Mouse (Mus musculus) urinary bladder, postnatal 10 days (tissue): ENCODE measurements around the gene Thy1.

Source experiments
- DNase-seq: peaks from one replicate; pipeline ENCODE4 v3.0.0; 2022; ENCODE audit warnings: low spot score

Gene Thy1

GRCm38 (mm10) chr9:44042836-44043707 is at the start of gene Thy1:
Gene Thy1, plus strand, starts transcription at chr9:44043384.
- no peak for DNase-seq

DNA sequence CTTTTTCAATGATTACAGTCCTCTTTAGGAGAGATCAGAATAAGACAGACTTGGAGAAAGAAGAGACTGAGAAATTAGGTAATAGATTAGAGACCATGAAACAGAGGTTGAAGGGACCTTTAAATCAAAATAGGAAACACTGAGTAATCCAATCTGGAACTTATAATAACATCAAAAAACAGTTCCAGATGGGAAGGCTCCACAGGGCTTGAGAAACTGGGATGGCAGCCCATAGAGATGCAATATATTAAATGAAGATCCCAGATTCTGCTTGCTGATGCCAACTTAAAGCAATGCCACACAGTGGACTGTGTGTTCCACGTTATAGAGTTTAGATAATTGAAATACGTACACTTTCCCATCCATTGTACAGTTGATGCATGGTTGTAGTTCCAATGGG is 45.5 kb upstream of the Thy1 start:
- no peak for DNase-seq

DNA sequence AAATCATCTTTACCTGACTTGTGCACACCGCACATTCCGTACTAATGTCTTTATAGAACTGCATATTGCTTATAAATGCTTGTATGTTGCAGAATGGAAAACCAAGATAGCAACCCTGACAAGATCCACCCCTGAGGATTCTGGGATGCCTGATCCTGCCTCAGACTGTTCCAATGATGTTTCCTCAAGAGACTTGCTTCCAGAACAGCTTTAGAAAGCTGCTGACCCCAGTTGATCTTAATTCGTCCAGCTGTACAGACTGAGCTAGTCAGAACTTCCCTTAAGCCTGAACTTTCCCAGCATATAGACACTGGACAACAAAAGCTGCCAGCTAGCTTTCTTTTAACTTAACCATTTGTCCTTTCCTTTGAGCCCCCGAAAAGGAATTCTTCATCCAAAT is 44.3 kb upstream of the Thy1 start:
- DNase-seq, result no peak

DNA sequence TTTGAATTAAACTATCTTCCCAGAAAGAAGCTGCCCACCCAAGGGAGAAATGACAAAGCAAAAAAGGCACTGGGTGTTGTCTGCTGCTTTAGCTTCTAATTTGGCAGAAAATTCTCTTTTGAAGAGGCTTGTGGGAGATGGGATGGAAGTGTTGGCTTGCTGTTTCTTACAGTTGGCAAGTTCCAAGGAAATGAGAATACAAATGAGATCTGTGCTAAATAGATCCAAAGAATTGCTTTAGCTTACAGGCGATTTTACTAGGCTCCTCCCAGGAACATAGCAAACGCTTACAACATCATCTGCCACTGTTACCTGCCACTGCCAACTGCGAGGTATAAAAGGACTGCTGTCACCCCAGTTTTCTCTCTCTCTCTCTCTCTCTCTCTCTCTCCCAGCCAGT is 38.8 kb upstream of the Thy1 start:
- DNase-seq, result no peak

GRCm38 (mm10) chr9:44005305-44005704 is 37.9 kb upstream of the Thy1 start:
- no peak for DNase-seq

DNA sequence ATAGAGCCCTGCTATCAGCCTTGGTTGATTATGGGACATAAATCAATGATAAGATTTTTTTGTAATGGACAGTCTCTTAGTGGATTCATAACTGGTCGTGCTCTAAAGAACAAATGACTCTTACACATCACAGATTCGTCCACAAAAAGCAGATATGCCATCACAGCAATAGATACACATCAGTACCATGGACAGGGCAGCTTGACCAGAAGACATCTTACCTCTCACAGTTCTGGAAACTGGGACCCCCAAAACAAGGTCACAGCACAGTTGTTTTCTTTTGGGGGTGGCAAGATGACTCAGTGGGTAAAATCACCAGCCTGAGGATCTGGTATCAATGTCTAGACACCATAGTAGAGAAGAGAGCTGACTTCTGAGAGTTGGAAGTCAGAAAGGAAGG is 35.9 kb upstream of the Thy1 start:
- DNase-seq, result no peak

- no peak for DNase-seq
These were observed 35.2 kb upstream of the Thy1 start for GRCm38 (mm10) chr9:44007991-44008390.

GRCm38 (mm10) chr9:44010900-44011299 is 32.3 kb upstream of the Thy1 start:
- DNase-seq, result no peak

- no peak for DNase-seq
These were observed 31.5 kb upstream of the Thy1 start for GRCm38 (mm10) chr9:44011668-44012067.

DNA sequence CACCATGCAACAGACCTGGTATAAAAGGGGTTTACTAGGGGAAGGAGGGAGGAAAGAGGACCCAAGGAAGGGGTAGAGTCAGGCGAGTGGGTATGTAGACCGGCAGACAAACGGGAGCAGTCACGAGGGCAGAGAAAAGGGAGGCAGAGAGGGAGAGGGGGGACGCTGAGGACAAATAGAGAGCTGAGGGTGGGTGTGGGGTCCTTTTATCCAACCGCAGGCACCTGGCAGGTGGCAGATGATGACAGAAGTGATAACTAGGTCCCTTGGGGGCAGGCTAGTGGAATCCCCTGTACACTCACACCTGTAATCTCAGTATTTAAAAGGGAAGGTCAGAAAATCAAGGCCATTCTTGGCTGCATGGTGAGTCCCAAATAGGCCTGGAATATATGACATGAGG is 31.0 kb upstream of the Thy1 start:
- no peak for DNase-seq

- DNase-seq, result no peak
These were observed 30.4 kb upstream of the Thy1 start for GRCm38 (mm10) chr9:44012761-44013301.

DNA sequence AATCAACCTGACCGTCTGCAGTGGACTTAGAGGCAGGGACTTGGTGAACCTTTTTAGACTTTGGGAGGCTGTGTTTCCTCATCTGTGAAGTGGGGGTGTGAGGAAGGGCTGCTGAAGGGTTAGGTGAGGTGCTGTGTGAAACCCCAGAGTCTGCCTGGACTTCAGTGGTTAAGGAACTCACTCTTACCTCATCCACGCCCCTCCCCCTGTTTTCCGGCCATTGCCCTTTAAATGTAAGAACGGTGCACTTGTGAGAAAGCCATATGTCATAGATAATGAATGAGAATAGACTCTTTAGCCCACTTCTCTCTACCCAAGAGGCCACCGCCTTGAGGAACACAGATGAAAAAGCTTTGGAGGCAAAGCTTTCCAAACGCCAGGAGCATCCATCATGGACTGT is 29.4 kb upstream of the Thy1 start:
- no peak for DNase-seq

DNA sequence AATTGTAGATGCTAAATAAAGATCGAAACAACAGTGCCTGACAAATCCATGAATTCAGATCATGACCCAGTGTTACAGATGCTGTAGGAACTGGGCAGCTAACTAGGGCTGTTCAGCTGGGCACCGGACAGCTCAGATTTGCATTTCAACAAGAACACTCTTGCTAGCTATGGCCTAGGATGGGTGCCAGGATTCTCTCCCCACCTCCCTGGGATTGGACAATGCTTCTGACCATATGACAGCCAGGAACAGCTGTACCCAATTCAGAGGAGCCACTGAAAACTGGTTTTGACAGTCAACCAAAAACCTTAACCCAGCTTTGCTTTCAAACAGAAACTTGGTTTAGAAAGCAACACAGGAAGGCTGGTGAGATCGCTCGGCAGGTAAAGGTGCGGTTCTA is 26.9 kb upstream of the Thy1 start:
- no peak for DNase-seq

- no peak for DNase-seq
These were observed 25.3 kb upstream of the Thy1 start for GRCm38 (mm10) chr9:44017846-44018245.

DNA sequence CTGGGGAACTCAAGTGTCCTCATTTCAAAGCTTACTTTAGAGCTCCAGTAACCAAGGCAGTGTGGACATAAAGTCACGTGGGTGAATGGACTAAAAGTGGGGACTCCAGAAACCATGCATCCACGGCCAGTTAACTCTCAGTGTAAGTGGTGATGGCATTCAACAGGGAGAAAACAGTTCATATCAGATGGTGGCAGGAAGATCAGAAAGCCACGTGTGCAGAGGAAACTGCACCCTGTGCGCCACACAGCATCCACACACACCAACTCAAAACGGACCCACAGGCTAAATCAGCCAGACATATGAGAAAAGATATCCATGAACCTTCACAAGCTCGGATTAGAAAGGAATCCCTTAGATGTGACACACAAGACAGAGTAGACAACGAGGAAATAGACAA is 23.2 kb upstream of the Thy1 start:
- no peak for DNase-seq

GRCm38 (mm10) chr9:44022100-44022847 is 20.9 kb upstream of the Thy1 start:
- no peak for DNase-seq

DNA sequence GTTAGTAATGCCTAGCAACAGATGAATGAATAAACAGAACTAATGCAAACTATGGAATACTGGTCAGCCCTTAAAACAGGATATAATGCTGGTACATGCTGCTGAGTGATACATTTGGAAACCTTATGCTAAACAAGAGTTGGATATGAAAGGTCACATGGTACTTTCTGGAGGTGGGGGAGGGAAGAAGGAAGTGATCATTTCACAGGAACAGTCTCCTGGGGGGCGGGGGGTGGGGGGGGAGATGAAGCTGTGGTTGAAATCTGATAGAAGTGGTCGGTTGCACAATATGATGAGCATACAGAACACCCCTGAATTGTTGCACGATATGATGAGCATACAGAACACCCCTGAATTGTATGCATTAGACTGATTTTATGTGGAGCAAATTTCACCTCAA is 19.1 kb upstream of the Thy1 start:
- no peak for DNase-seq

- DNase-seq, result no peak
These were observed 13.5 kb upstream of the Thy1 start for GRCm38 (mm10) chr9:44029580-44030236.

GRCm38 (mm10) chr9:44030646-44031045 is 12.5 kb upstream of the Thy1 start:
- DNase-seq, result no peak

GRCm38 (mm10) chr9:44031079-44031478 is 12.1 kb upstream of the Thy1 start:
- no peak for DNase-seq

DNA sequence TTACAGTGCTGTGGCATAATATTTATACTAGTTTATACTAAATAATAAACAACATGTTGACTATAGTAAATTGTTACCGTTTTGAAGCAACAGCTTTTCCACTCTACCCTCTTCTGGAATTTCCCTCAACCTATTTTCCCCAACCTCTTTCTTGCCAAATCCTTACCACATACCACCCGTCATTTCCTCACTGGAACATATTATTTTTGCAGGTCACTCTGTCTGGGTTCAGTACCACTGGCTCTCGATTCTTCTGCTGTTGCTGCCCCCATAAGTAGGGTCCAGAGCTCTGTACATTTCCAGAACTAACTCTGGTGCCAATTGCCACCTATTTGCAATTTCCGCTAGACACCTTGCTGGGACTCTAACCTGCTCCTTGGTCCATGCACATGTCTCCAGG is 11.2 kb upstream of the Thy1 start:
- no peak for DNase-seq

- no peak for DNase-seq
These were observed 9.9 kb upstream of the Thy1 start for GRCm38 (mm10) chr9:44033317-44033716.
